Mouse (Mus musculus) myocyte (in vitro differentiated cells): ENCODE measurements at regions not wholly inside any gene's neighbourhood (a gene's known extent, or its start where the extent isn't known, plus 50 kb on each side); places are given as distances from the start of the nearest gene placed in this dataset.
"Not testable (repeated sequence)": the region's sequence is repeated elsewhere in the genome, so short reads cannot be mapped to it uniquely, and the experiment has no call there.

Experiments
- CEBPB ChIP-seq: IDR thresholded peaks from 2 replicates; pipeline ENCODE4 v1.6.1; 2011; ENCODE audit warnings: mild to moderate bottlenecking, moderate library complexity; ENCODE audit not compliant: poor library complexity, insufficient read depth, severe bottlenecking
- POLR2A ChIP-seq: IDR thresholded peaks from one replicate; pipeline ENCODE4 v1.6.1; 2011; ENCODE audit warnings: low read depth, mild to moderate bottlenecking, control low read depth, moderate library complexity; ENCODE audit not compliant: insufficient read length

DNA sequence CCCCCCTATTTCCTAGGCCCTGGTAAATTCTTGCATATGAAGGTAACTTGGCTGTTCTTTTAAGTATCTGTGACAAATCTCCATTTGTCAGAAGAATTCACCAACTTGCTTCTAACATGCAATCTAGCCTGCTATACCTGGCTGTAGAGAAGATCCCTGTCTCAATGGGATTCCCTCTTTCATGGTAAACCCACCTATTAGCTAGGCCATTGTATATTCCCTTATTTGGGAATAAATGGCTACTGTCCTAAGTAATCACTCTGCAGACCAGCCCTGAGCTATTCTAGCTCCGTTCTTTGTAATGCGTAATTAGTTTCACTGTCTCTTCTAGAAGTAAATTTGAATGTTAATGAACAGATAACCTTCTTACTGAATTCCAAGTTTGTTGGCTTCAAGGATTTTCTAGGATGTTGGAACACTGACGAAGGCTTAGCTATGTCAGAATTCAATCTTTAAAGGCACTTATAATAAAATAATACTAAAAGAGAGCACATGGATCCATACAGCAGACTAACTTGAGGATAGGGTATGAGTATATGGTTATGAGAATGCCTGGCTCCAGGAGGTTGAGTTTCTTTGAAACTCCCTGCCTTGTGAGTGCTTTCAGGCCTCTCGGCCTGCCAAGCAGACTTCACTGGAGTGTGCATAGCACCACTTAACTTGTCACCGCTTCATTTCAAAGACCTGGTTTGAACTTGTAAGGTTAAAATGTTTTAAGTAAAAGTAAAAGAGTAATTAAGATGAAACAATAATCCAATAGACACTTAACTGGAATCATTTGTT lies 403.7 kb upstream of the Dab2 start:
- TF ChIP-seq CEBPB, POLR2A: not testable (repeated sequence)
